Mouse (Mus musculus) neural tube, embryonic 11.5 days (tissue): ENCODE results near the gene Atp2b4. TPM values are rescaled to one million over a fixed set of nuclear protein-coding genes. Genes with fewer than 3 reads are reported as not detected.

Source experiments
- ATAC-seq: fragments of 200-750 bp; cut with Nextera tagmentation; 2 replicates; pipeline ENCODE4 v1.8.0; 2017; ENCODE audit warnings: moderate number of reproducible peaks, mild to moderate bottlenecking, moderate TSS enrichment, moderate library complexity; ENCODE audit not compliant: insufficient read depth, low FRiP score, low TSS enrichment
- DNase-seq: peaks from one replicate; pipeline ENCODE4 v3.0.0-alpha.2; 2015; ENCODE audit warnings: low spot score
- H3K27ac ChIP-seq: fragments of 300-500 bp; sonication (generic); 2 replicates; pipeline ENCODE4 v1.5.1; 2014; ENCODE audit warnings: low read depth, mild to moderate bottlenecking, low read length
- H3K27me3 ChIP-seq: fragments of 300-500 bp; sonication (generic); 2 replicates; pipeline ENCODE4 v1.6.1; 2014; ENCODE audit warnings: mild to moderate bottlenecking, low read length, mixed read lengths; ENCODE audit not compliant: control insufficient read depth, insufficient read depth
- H3K36me3 ChIP-seq: fragments of 300-500 bp; sonication (generic); 2 replicates; pipeline ENCODE4 v1.6.1; 2014; ENCODE audit warnings: mild to moderate bottlenecking, low read length, moderate library complexity, mixed read lengths; ENCODE audit not compliant: control insufficient read depth, insufficient read depth
- H3K4me1 ChIP-seq: fragments of 300-500 bp; sonication (generic); 2 replicates; pipeline ENCODE4 v1.6.1; 2014; ENCODE audit warnings: low read length, mixed read lengths; ENCODE audit not compliant: control insufficient read depth, insufficient read depth
- H3K4me2 ChIP-seq: fragments of 300-500 bp; sonication (generic); 2 replicates; pipeline ENCODE4 v1.6.1; 2014; ENCODE audit warnings: low read depth, mild to moderate bottlenecking, moderate library complexity
- H3K4me3 ChIP-seq: fragments of 300-500 bp; sonication (generic); 2 replicates; pipeline ENCODE4 v1.5.1; 2014; ENCODE audit warnings: low read depth, low read length
- H3K9ac ChIP-seq: fragments of 300-500 bp; sonication (generic); 2 replicates; pipeline ENCODE4 v1.6.1; 2014; ENCODE audit warnings: mild to moderate bottlenecking, low read length
- H3K9me3 ChIP-seq: fragments of 300-500 bp; sonication (generic); 2 replicates; pipeline ENCODE4 v1.6.1; 2016; ENCODE audit warnings: low read length; ENCODE audit not compliant: control insufficient read depth
- WGBS: fragments of 180-500 bp; shearing (Covaris S2); extraction: QIAGEN DNeasy Blood & Tissue Kit; methylation state at CpG from one replicate; pipeline ENCODE4 v1.1.7; 2014; 5-methylcytosine and 5-hydroxymethylcytosine counted together
- polyA plus RNA-seq: library from polyadenylated mRNA; unstranded; fragments of >200 nt; fragmentation: Nextera tagmentation; extraction: Ambion mirVana; gene quantifications from 2 replicates; pipeline ENCODE4 v1.2.1, GENCODE M21; 2014

The Atp2b4 gene
- polyA plus RNA-seq, 1 experiment from 2014 or later: 9.6 TPM

DNA sequence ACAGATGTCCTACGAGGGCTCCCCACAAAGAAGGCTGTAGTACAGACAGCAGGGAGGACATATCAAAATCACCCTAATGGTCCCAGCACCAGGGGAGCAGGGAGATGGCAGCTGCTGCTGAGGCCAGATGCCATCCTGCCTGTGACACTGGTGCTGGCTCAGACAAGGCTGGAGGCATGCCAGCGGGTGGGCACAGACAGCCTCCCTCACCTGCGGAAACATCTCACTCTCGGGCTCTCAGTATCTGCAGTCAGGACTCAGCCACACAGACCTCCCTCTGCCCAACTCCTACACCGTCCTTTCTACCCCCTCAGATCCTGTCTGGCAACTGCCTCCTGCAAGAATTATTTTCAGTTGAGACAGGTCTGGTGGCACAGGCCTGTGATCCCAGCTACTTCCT is 12.0 kb downstream of the Atp2b4 start:
- 75% methylated on average over 5 of the region's 5 CpGs for WGBS
- H3K27me3 ChIP-seq: no peaks in the 10 kb centered on the region
- no peak for ATAC-seq

DNA sequence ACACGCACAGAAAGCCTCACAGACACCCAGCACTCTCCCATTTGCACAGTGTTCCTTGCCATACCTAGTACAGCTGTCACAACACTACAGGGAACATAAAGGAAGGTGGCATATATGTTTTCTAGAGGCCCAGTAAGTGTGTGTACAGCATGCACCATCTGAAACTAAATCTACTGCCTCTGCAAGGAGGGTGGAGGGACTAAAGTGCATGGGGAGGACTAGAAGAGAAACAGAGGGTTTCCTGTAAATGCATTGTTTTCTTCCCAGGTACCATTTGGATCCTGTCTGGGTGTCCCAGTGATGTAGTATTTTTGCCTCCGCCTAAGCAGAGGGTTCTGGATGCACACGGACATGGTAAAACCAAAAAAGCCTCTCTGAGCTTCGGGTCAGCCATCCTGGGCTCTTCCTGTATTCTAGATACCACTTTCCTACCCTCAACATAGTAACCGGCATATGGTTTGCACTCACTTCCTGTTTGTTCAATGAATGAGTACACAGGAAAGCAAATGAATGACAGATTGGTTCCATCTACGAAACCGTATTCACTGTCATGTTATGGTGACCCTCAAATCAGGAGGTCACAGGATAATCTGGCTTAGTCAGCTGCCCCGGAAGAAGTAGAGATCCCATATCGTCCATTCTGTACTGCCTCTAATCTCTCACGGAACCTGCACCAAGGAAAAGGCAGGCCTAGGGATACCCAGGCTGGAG is 13.2 kb downstream of the Atp2b4 start:
- no peak overlapping the region for H3K4me3 ChIP-seq
- H3K27ac ChIP-seq: no peak overlapping the region
- no peaks in the 10 kb centered on the region for H3K9me3 ChIP-seq
- DNase-seq (no peak), ATAC-seq (no peak)
- no peaks in the 10 kb centered on the region for H3K36me3 ChIP-seq
- 79% methylated on average over 10 of the region's 10 CpGs for WGBS
- H3K27me3 ChIP-seq: no peaks in the 10 kb centered on the region
- H3K9ac ChIP-seq: no peak overlapping the region
- H3K4me2 ChIP-seq: no peak overlapping the region
- no peaks in the 10 kb centered on the region for H3K4me1 ChIP-seq

More for the DNA sequence above, 12.0 kb downstream of the Atp2b4 start:
- Histone ChIP-seq H3K27ac (no peak overlapping the region), H3K9me3 (no peaks in the 10 kb centered on the region), H3K4me2 (no peak overlapping the region), H3K4me3 (no peak overlapping the region), H3K9ac (no peak overlapping the region), H3K4me1 (no peaks in the 10 kb centered on the region), H3K36me3 (no peaks in the 10 kb centered on the region)
- no peak for DNase-seq

DNA sequence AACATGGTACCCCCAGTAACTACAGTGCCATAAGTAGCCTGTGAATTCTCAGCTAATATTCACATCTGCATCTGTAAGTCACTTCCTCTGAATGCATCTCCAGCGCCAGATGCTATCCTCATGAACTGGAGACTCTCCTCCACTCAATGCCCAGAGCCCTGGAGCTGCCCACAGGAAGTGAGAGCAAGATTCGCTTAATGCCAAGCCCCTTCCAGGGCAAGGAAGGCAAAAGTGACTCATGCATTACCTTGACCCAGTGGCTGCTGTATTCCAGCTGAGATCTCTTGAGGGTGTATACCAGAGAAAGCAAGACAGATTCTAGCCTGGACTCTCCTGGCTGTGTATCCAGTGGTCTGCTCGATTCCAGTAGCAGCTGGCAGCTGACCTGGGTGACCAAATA is 16.2 kb downstream of the Atp2b4 start:
- no peaks in the 10 kb centered on the region for H3K36me3 ChIP-seq
- H3K9me3 ChIP-seq: no peaks in the 10 kb centered on the region
- no peaks in the 10 kb centered on the region for H3K4me1 ChIP-seq
- H3K27ac ChIP-seq: no peak overlapping the region
- no peak overlapping the region for H3K9ac ChIP-seq
- H3K4me2 ChIP-seq: no peak overlapping the region
- WGBS: 75% methylated on average over 3 of the region's 3 CpGs
- ATAC-seq: no peak
- H3K4me3 ChIP-seq: no peak overlapping the region
- H3K27me3 ChIP-seq: no peaks in the 10 kb centered on the region
- no peak for DNase-seq

DNA sequence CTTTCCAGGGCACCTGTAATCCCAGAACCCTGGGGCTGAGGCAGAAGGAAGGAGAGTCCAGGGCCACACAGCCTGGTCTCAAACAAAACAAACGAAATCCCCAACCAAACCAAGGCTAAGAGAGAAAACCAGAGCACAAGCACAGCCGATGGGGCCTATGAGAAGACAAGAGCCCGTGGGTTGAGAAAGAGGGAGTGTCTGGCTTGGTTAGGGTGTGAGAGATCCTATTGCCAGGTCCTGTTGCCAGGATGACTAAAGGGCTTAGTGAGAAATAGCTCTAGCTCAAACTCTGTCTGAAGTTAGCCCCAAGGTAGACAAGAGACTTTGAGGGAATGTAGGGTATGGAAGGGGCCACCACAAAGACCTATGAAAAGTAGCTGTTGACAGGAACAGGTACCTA is 19.3 kb downstream of the Atp2b4 start:
- H3K36me3 ChIP-seq: no peaks in the 10 kb centered on the region
- DNase-seq (no peak), ATAC-seq (no peak)
- no peak overlapping the region for H3K4me3 ChIP-seq
- no peaks in the 10 kb centered on the region for H3K9me3 ChIP-seq
- no peaks in the 10 kb centered on the region for H3K4me1 ChIP-seq
- H3K27ac ChIP-seq: no peak overlapping the region
- WGBS: 67% methylated on average over 3 of the region's 3 CpGs
- no peaks in the 10 kb centered on the region for H3K27me3 ChIP-seq
- H3K4me2 ChIP-seq: no peak overlapping the region
- H3K9ac ChIP-seq: no peak overlapping the region

DNA sequence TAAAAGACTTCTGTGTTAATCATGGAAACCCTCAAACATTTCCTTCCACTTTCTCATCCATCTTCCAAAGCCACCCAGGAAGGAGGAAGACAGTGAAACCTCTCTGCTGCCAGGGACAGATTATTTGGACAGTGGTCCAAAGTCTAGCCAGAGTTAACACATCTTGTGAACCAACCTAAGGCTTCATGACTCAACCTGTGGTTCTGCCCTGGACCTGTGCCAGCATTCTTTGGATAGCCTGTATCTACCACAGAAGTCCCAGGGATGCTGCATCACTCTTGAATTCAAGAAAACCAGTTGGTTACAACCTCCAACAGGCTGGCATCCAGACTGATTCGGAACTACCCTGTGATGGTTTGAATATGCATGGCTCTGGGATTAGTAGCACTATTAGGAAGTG is 21.8 kb downstream of the Atp2b4 start:
- Histone ChIP-seq H3K36me3 (no peaks in the 10 kb centered on the region), H3K4me1 (no peaks in the 10 kb centered on the region), H3K9me3 (no peaks in the 10 kb centered on the region), H3K9ac (no peak overlapping the region), H3K4me2 (no peak overlapping the region), H3K27ac (no peak overlapping the region), H3K4me3 (no peak overlapping the region), H3K27me3 (no peaks in the 10 kb centered on the region)
- ATAC-seq (no peak), DNase-seq (no peak)
- 87% methylated on average over 1 of the region's 1 CpGs for WGBS

DNA sequence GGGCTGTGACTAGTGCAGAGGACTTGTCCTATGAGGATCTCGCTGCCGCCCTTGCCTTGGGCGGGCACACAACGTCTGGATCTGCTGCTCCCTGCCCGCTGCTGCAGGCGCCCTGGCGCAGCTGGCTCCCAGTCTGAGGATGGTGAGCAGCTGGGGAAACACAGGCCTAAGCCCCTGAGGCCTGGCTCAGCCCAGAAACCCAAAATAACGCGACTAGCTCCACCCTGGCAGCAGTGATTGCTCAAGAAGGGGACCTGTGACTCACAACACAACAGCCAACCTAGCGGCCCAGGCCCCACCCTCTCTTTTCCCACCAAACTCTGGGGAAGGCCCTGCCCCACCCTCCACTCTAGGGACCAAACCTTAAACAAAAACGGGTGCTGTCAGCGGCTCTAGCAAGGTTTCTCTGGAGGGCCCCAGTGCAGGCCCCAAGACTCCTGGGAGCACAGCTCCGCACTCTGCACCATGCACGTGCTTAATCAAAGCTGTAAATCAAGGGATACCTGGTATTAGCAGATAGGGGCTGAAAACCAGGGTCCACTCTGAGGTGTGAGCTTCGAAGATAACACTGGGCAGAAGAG is 23.1 kb downstream of the Atp2b4 start:
- Histone ChIP-seq H3K9me3 (no peaks in the 10 kb centered on the region), H3K9ac (no peak overlapping the region), H3K27ac (no peak overlapping the region), H3K27me3 (no peaks in the 10 kb centered on the region), H3K4me2 (no peak overlapping the region), H3K4me3 (no peak overlapping the region), H3K36me3 (no peaks in the 10 kb centered on the region), H3K4me1 (no peaks in the 10 kb centered on the region)
- 79% methylated on average over 15 of the region's 15 CpGs for WGBS
- ATAC-seq (no peak), DNase-seq (no peak)

DNA sequence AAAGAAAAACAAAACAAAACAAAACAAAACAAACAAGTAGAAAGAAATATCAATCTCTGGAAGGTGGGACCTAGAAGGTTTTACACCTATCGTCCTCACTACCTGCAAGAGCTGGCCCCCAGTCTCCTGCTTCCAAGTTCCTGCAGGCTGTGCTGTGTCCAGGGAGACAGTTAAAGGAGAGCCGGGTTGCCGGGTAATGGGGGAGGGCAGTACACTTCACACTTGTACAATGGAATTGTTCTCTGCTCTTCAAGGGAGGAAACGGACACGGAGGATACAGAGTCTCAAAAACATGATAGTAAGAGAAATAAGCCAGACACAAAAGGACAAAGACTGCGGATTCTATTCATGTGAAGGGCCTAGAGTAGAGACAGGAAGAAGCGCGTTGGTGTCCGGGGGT is 28.3 kb downstream of the Atp2b4 start:
- Histone ChIP-seq H3K27ac (no peak overlapping the region), H3K27me3 (no peaks in the 10 kb centered on the region), H3K9ac (no peak overlapping the region), H3K9me3 (no peaks in the 10 kb centered on the region), H3K36me3 (no peaks in the 10 kb centered on the region), H3K4me2 (no peak overlapping the region), H3K4me1 (no peaks in the 10 kb centered on the region), H3K4me3 (no peak overlapping the region)
- no peak for ATAC-seq
- 66% methylated on average over 9 of the region's 9 CpGs for WGBS
- DNase-seq: no peak

DNA sequence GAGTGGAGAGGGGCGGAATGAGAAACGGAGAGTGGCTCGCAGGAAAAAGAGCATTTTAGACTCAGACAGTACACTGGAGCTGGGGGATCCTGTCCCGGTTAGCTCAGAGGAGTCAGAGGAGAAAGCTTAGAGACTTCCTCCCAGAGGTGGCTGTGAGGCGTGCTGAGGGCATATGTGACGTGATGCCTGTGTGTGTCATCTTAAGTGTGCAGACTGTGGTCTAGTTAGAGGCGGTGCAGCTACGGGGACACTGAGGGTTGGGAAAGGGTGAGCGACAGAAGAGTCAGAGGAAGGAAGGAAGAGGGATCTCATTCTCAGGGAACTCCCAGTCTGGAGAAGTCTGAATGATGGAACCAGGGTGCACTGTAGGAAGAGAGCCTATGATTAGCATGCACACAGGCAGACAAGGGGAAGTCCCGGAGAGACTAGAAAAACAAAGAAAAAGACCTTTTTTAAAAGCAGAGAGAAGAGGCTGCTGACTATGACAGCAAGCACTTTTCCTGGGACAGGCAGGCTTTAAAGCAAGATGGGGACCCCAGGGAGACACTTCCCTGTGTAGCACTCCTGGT is 28.9 kb downstream of the Atp2b4 start:
- WGBS: 84% methylated on average over 10 of the region's 10 CpGs
- Histone ChIP-seq H3K27me3 (no peaks in the 10 kb centered on the region), H3K27ac (no peak overlapping the region), H3K4me1 (no peaks in the 10 kb centered on the region), H3K4me2 (no peak overlapping the region), H3K36me3 (no peaks in the 10 kb centered on the region), H3K4me3 (no peak overlapping the region), H3K9ac (no peak overlapping the region), H3K9me3 (no peaks in the 10 kb centered on the region)
- ATAC-seq: no peak
- no peak for DNase-seq

DNA sequence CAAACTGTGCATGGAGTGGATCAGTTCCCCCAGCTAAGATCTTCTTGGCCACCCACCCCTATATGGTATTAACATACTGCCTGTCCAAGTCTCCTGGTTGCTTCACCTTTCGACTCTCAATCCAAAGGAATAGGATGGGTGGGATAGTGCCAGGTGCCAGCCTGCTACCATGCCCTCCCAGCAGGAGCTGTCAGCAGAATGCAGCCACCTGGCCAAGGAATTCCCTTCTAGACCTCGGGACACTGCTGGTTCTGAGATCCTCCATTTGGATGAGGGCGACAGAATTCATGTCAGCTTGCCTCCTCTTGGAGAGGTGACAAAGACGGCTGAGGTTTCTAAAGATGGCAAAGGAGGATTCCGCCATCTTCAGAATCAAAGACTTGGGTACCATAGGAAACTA is 32.8 kb downstream of the Atp2b4 start:
- DNase-seq: no peak
- Histone ChIP-seq H3K9me3 (no peaks in the 10 kb centered on the region), H3K27me3 (no peaks in the 10 kb centered on the region), H3K27ac (no peak overlapping the region), H3K9ac (no peak overlapping the region), H3K36me3 (no peaks in the 10 kb centered on the region), H3K4me3 (no peak overlapping the region), H3K4me1 (0 out of 2 replicates have a peak, but pooled peaks cover 5% of the 10 kb centered on the region), H3K4me2 (no peak overlapping the region)
- ATAC-seq: no peak
- 83% methylated on average over 5 of the region's 5 CpGs for WGBS
